Comparison of ENCODE assay signal across 8 mouse cellular contexts in the genomic region with DNA sequence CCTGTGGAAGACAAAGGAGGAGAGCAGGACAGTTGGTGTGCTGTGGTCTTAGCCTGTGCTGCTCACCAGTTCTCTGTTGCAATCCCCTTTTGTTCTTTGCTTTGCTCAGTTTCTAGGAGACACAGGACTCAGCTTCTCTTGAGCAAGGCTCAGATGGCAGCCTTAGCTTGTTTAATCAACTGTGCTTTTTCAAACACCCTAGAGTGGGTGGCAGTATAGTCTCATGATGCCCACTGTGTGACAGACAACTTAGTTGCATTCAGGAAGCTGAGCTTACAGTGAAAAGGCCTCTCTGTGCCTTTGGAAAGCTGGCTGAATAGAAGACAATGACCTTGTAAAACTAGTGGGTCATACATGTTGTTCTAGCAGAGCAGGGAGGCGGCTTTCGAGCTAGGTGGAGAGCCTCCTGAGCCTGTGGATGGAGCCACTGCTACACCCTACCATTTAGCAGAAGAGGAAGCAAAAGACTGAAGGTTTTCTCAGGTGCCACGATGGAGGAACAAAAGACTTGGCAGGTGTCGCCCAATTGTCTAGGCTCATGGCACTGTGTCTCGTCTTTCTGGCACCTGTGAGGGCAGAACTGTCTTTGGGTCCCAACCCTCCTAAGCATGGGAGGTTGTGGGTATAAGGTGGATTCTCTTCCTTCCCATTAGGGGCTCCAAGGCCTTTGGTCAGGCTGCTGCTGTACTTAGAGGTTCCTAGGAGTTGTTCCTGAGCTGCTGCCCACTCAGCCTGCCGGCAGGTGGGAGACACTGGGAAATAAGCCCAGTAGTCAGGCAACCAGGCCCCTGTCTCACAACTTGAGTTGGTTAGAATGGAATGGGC.
A peak's percentile ranks its signal among the peaks of the same experiment; 100 is the strongest.
DNase-seq lines count a peak whose midpoint lies in the region; ATAC-seq and TF ChIP-seq lines count a peak whose summit lies in the region.
"Not testable (repeated sequence)": the region's sequence is repeated elsewhere in the genome, so short reads cannot be mapped to it uniquely, and the experiment has no call there.

No protein-coding gene starts in this region.

- peaks cover 15% of the 10 kb centered on the region for H3K9me3 ChIP-seq in embryonic facial prominence, embryonic 13.5 days
- not testable (repeated sequence) for H3K9me3 ChIP-seq in intestine, embryonic 14.5 days (ENCODE audit: control insufficient read depth, low read length); neural tube, embryonic 15.5 days (replicated peaks)

- TF ChIP-seq POLR2A in lung, adult 2 months (IDR thresholded peaks at IDR 0.05; ENCODE audit: borderline replicate concordance, extremely low read depth, low read depth, low read length); thymus, adult 2 months (IDR thresholded peaks at IDR 0.05; ENCODE audit: control insufficient read depth, extremely low read depth, insufficient read depth, low read length, poor library complexity): not testable (repeated sequence)

- peak; percentile 38 for ATAC-seq in embryonic facial prominence, embryonic 13.5 days (ENCODE audit: insufficient number of reproducible peaks, insufficient read depth, low FRiP score, low TSS enrichment, low read depth)
- ATAC-seq in intestine, embryonic 14.5 days (replicated peaks; ENCODE audit: low FRiP score, low TSS enrichment, low read depth): peak; percentile 14
- ATAC-seq in neural tube, embryonic 15.5 days (ENCODE audit: low FRiP score): peak; percentile 3

- H3K27me3 ChIP-seq in embryonic facial prominence, embryonic 13.5 days; intestine, embryonic 14.5 days (replicated peaks; ENCODE audit: control insufficient read depth, insufficient read depth, low read length); neural tube, embryonic 15.5 days (replicated peaks); thymus, adult 2 months (ENCODE audit: control insufficient read depth, insufficient read depth, low read length): not testable (repeated sequence)

- not testable (repeated sequence) for H3K27ac ChIP-seq in embryonic facial prominence, embryonic 13.5 days; intestine, embryonic 14.5 days (ENCODE audit: low read depth); neural tube, embryonic 15.5 days (replicated peaks); thymus, adult 2 months (ENCODE audit: control insufficient read depth, insufficient read depth, low read length)

- H3K4me2 ChIP-seq in embryonic facial prominence, embryonic 13.5 days; intestine, embryonic 14.5 days (ENCODE audit: low read length); neural tube, embryonic 15.5 days: not testable (repeated sequence)

- WGBS in embryonic facial prominence, embryonic 13.5 days: 82% methylated on average over 6 of the region's 6 CpGs
- WGBS in intestine, embryonic 14.5 days: 83% methylated on average over 6 of the region's 6 CpGs
- WGBS in lung, adult 2 months: 66% methylated on average over 6 of the region's 6 CpGs
- WGBS in neural tube, embryonic 15.5 days: 81% methylated on average over 6 of the region's 6 CpGs
- 80% methylated on average over 6 of the region's 6 CpGs for WGBS in thymus, adult 2 months

- not testable (repeated sequence) for TF ChIP-seq CTCF in lung, adult 2 months (IDR thresholded peaks at IDR 0.05; ENCODE audit: insufficient read depth, low read length); thymus, adult 2 months (IDR thresholded peaks at IDR 0.05; ENCODE audit: borderline replicate concordance, control insufficient read depth, extremely low read depth, insufficient read depth, low read length, poor library complexity)

- peak; percentile 98 for DNase-seq in adrenal gland, adult 18-20 months (ENCODE audit: low spot score in 2 of 2)
- peak; percentile 100 for DNase-seq in heart, adult 11 months
- not testable (repeated sequence) for DNase-seq in intestine, embryonic 14.5 days (ENCODE audit: low spot score)
- peak; percentile 88 to 100 for DNase-seq in layer of hippocampus, postnatal 25 days (ENCODE audit: extremely low spot score in 1 of 2, low spot score in 1 of 2)
- DNase-seq in lung, adult 2 months: peak; percentile 99
- peak; percentile 88 for DNase-seq in thymus, adult 2 months

- H3K4me1 ChIP-seq in embryonic facial prominence, embryonic 13.5 days; intestine, embryonic 14.5 days (replicated peaks; ENCODE audit: control insufficient read depth, insufficient read depth, low read length); lung, adult 2 months (ENCODE audit: control insufficient read depth, insufficient read depth, low read length); neural tube, embryonic 15.5 days; thymus, adult 2 months (replicated peaks; ENCODE audit: control insufficient read depth, insufficient read depth, low read length): not testable (repeated sequence)

- not testable (repeated sequence) for H3K9ac ChIP-seq in embryonic facial prominence, embryonic 13.5 days; intestine, embryonic 14.5 days (ENCODE audit: low read length); neural tube, embryonic 15.5 days (replicated peaks)

- peaks cover 12% of the 10 kb centered on the region for H3K36me3 ChIP-seq in embryonic facial prominence, embryonic 13.5 days
- not testable (repeated sequence) for H3K36me3 ChIP-seq in intestine, embryonic 14.5 days (ENCODE audit: control insufficient read depth, insufficient read depth, low read length); neural tube, embryonic 15.5 days; thymus, adult 2 months (ENCODE audit: control insufficient read depth, insufficient read depth, low read length)

- H3K4me3 ChIP-seq in embryonic facial prominence, embryonic 13.5 days; intestine, embryonic 14.5 days (ENCODE audit: low read depth, low read length); lung, adult 2 months (replicated peaks; ENCODE audit: extremely low read depth, low read depth, low read length); neural tube, embryonic 15.5 days (replicated peaks); thymus, adult 2 months (ENCODE audit: control insufficient read depth, insufficient read depth, low read length): not testable (repeated sequence)
